Mouse (Mus musculus): ENCODE measurements at regions not wholly inside any gene's neighbourhood (a gene's known extent, or its start where the extent isn't known, plus 50 kb on each side); places are given as distances from the start of the nearest gene placed in this dataset.

DNA sequence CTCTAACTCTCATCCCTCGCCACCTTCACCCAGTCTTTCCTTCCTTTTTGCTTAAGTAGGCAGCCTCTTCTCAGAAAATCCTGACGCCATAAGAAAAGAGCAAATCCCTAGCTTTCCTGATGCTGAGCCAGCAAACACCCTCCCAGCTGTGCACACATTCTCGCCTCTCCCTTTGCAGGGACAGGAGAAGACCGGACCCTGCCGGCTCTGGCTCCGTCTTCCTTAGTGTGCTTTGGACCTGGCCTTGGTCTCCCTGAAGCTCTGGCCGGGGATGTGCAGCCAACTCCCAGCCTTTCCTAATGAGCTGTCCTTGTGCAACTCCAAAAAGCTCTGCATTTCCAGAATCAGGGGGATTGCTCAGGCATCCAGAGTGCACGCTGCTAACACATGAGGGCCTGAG, 191.5 kb upstream of the Rgma start:
- in situ Hi-C loops (cut with MboI; ENCODE audit: unreplicated experiment in 2 of 2), result no loop called here

GRCm38 (mm10) chr7:73184208-73185070, 190.9 kb upstream of the Rgma start:
- in situ Hi-C loops (cut with MboI; ENCODE audit: unreplicated experiment in 2 of 2), result no loop called here

DNA sequence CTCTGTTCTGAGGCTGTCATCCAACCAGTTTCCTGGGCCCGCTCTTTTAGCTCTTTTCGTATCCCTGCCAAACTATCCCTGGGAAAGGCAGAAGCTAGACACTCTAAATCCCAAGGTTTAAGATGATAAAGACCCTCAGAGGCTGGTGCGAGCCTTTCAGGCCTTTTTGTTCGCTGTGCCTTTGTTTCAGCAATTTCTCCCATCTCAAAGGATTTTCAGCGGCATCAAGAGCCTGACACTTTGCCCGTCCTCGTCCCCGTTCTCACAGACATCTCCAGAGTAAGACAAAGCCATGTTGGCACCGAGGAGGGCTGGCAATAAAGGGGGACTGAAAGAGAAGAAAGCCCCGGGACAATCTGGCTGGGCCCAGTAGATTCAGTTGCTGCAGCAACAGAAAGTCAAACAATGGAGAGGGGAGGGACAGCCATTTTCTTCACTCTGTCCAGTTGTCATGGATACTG, 190.2 kb upstream of the Rgma start:
- in situ Hi-C loops (cut with MboI; ENCODE audit: unreplicated experiment in 2 of 2), result no loop called here

GRCm38 (mm10) chr7:73185591-73185990, 189.7 kb upstream of the Rgma start:
- in situ Hi-C loops (cut with MboI; ENCODE audit: unreplicated experiment in 2 of 2), result no loop called here

GRCm38 (mm10) chr7:73186501-73186900, 188.8 kb upstream of the Rgma start:
- in situ Hi-C loops (cut with MboI; ENCODE audit: unreplicated experiment in 2 of 2), result no loop called here

DNA sequence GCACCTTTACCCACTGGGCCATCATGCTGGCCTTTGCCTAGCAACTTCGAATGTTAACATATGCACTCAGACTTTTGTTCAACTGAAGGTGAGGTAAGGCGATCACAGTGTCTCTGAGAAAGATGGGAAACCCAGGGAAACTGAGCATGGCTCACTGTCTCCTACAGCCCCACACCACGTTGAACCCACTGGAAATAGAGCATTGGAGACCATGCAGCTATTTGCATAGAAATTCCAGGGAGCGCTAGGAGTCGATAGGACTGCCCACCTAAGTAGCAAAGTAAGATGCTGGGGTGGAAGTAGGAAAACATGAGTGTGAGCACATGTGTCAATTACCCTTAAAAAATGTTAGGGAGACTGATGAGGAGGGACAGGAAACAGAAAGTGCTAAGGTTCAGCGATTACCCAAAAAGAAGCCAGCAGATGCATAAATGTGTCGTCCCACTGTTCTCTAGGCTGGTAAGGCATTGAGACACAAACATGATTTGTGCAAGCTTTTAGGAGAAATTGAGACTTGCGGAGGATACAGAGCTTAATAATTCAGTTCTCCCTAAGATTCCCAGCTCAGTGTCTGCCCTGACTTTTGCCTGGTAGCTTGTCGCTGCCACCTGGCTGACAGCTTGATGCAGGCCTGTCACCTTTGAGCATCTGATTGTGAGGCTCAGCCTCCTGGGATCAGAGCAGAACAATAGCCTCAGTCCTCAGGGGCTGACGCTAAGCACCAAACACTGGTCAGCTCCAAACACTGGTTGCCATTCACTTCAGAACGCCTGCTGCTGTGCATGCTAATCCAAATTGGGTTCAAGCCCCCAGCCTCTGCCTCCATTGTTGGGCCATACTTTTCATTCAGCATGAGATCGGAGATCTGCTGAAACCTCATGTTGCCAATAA, 183.7 kb upstream of the Rgma start:
- in situ Hi-C loops (cut with MboI; ENCODE audit: unreplicated experiment in 2 of 2), result no loop called here

- in situ Hi-C loops (cut with MboI; ENCODE audit: unreplicated experiment in 2 of 2), result no loop called here
Measured at GRCm38 (mm10) chr7:73192839-73193238, 182.5 kb upstream of the Rgma start.

DNA sequence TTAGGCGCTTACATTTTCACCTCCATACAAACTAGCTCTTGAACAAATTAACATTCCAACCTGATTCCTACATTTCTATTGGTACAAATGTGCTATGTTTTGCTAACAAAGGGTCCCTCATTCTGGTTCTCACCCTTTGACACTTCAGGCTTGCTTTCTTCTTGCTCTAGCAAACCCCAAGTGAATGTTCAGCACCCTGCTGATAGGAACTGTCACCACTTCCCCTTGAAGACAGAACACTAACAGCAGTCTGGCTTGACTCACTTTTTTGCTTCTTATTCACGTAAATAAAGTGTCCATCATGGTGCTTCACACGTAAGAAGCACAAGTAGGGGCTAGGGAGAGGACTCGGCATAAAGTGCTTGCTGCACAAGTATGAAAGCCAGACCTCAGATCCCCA, 180.0 kb upstream of the Rgma start:
- in situ Hi-C loops (cut with MboI; ENCODE audit: unreplicated experiment in 2 of 2), result no loop called here

GRCm38 (mm10) chr7:73196851-73197531, 178.3 kb upstream of the Rgma start:
- in situ Hi-C loops (cut with MboI; ENCODE audit: unreplicated experiment in 2 of 2), result no loop called here

- in situ Hi-C loops (cut with MboI; ENCODE audit: unreplicated experiment in 2 of 2), result no loop called here
Measured at GRCm38 (mm10) chr7:73198069-73198468, 177.2 kb upstream of the Rgma start.

- in situ Hi-C loops (cut with MboI; ENCODE audit: unreplicated experiment in 2 of 2), result no loop called here
Measured at GRCm38 (mm10) chr7:73199967-73200366, 175.3 kb upstream of the Rgma start.

DNA sequence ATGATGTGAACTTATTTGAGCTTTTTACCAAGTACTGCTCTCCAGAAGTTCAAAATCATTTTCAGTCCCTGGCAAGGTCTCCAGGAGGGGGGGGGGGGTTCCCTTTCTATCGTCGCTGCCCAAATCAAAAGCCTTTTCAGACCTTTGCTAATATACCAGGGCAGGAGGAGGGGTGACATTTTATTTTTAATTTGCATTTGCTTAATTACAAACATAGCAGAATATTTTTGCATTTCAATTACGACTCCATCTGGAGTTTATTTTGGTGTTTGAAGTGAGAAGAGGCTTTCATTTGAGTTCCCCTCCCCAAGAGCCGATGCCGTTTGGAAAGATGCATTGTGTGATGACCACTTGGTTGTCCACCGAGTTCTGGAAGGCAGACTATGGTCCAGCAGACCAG, 174.0 kb upstream of the Rgma start:
- in situ Hi-C loops (cut with MboI; ENCODE audit: unreplicated experiment in 2 of 2), result no loop called here

GRCm38 (mm10) chr7:73206922-73207811, 168.1 kb upstream of the Rgma start:
- in situ Hi-C loops (cut with MboI; ENCODE audit: unreplicated experiment in 2 of 2), result no loop called here

- in situ Hi-C loops (cut with MboI; ENCODE audit: unreplicated experiment in 2 of 2), result no loop called here
Measured at GRCm38 (mm10) chr7:73208479-73208816, 166.9 kb upstream of the Rgma start.

GRCm38 (mm10) chr7:73208817-73209602, 166.3 kb upstream of the Rgma start:
- in situ Hi-C loops (cut with MboI; ENCODE audit: unreplicated experiment in 2 of 2), result no loop called here

GRCm38 (mm10) chr7:73210078-73210477, 165.2 kb upstream of the Rgma start:
- in situ Hi-C loops (cut with MboI; ENCODE audit: unreplicated experiment in 2 of 2), result no loop called here

DNA sequence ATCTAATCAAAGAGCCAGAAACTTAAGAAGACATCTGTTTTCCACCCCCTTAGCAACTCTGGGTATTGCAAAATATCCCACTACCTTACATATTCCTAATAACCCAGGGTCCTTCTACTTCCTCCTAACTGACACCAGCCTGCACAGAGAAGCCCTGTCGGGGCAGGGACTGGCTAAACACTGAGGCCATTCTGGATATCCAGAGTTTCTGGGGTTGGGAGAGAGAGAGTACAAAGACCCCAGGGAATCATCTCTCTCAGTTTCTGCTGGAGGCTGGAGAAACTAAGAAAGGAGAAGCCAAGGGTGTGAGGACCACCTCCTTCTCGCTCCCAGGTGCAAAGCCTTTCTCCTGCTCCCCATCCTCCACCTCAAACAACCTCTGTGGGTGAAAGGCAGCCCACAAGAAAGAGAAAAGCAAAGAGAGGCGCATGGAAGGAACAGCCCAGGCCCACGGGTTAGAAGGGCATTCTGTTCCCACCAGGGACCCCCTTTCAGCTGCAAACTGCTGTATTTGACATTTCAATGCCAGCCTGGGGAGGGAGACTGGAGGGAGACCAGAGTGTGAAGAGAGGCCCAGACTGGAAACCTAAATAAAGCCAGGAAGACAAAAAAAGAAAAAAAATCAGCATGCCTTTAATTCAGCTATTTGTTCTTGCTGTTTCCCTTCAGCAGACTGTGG, 152.9 kb upstream of the Rgma start:
- in situ Hi-C loops (cut with MboI; ENCODE audit: unreplicated experiment in 2 of 2), result no loop called here

- in situ Hi-C loops (cut with MboI; ENCODE audit: unreplicated experiment in 2 of 2), result no loop called here
Measured at GRCm38 (mm10) chr7:73222929-73223512, 152.3 kb upstream of the Rgma start.

Measured in v-Abl transformed pro-B cells (cell line).